Mouse (Mus musculus): ENCODE results near the gene Olfr1025-ps1. TPM values are rescaled to one million over a fixed set of nuclear protein-coding genes. Genes with fewer than 3 reads are reported as not detected.

The Olfr1025-ps1 gene
- not detected in 2 replicates for polyA plus RNA-seq (2012)

GRCm38 (mm10) chr2:85914893-85915292, at the start of gene Olfr1025-ps1:
Olfr1025-ps1 (plus strand) TSS chr2:85915193.
- no peak for TF ChIP-seq GATA1 (IDR thresholded peaks at IDR 0.05; ENCODE audit: low read length)

GRCm38 (mm10) chr2:85868294-85868693, 46.7 kb upstream of the Olfr1025-ps1 start, which contains the start of gene Olfr1022:
Olfr1022 (plus strand) TSS chr2:85868594.
- TF ChIP-seq GATA1 (IDR thresholded peaks at IDR 0.05; ENCODE audit: low read length) = no peak

- no peak for TF ChIP-seq GATA1 (IDR thresholded peaks at IDR 0.05; ENCODE audit: low read length)
Measured at GRCm38 (mm10) chr2:85885340-85885739, 29.7 kb upstream of the Olfr1025-ps1 start, which contains the start of gene Olfr1023. Olfr1023 (plus strand) TSS chr2:85885640.

GRCm38 (mm10) chr2:85904952-85905351, 10.0 kb upstream of the Olfr1025-ps1 start, which contains the start of gene Olfr1024:
Olfr1024 (minus strand) TSS chr2:85905052.
- no peak for TF ChIP-seq GATA1 (IDR thresholded peaks at IDR 0.05; ENCODE audit: low read length)

- no peak for TF ChIP-seq GATA1 (IDR thresholded peaks at IDR 0.05; ENCODE audit: low read length)
Measured at GRCm38 (mm10) chr2:85913197-85913596, 1.8 kb upstream of the Olfr1025-ps1 start.

- TF ChIP-seq GATA1 (IDR thresholded peaks at IDR 0.05; ENCODE audit: low read length) = no peak
Measured at GRCm38 (mm10) chr2:85921258-85921657, 6.3 kb downstream of the Olfr1025-ps1 start, which contains the start of gene Olfr1026. Olfr1026 (plus strand) TSS chr2:85921558.

GRCm38 (mm10) chr2:85950137-85950536, 35.1 kb downstream of the Olfr1025-ps1 start, which contains the start of gene Olfr1028:
Olfr1028 (plus strand) TSS chr2:85950437.
- TF ChIP-seq GATA1 (IDR thresholded peaks at IDR 0.05; ENCODE audit: low read length) = no peak

Other genes with a start within 250 kb of the Olfr1025-ps1 start
- not detected in 2 replicates for gene Olfr1006, start 236.4 kb upstream of the Olfr1025-ps1 start, polyA plus RNA-seq (2012)
- not detected in 2 replicates for gene Olfr1008, start 225.8 kb upstream of the Olfr1025-ps1 start, polyA plus RNA-seq (2012)
- gene Olfr1009, start 199.8 kb upstream of the Olfr1025-ps1 start, polyA plus RNA-seq (2012) = not detected in 2 replicates
- not detected in 2 replicates for gene Olfr1012, start 152.4 kb upstream of the Olfr1025-ps1 start, polyA plus RNA-seq (2012)
- not detected in 2 replicates for gene Olfr1013, start 148.1 kb upstream of the Olfr1025-ps1 start, polyA plus RNA-seq (2012)
- not detected in 2 replicates for gene Olfr1014, start 142.5 kb upstream of the Olfr1025-ps1 start, polyA plus RNA-seq (2012)
- not detected in 2 replicates for gene Olfr1015, start 133.2 kb upstream of the Olfr1025-ps1 start, polyA plus RNA-seq (2012)
- not detected in 2 replicates for gene Olfr1016, start 112.6 kb upstream of the Olfr1025-ps1 start, polyA plus RNA-seq (2012)
- gene Olfr1018, start 96.7 kb upstream of the Olfr1025-ps1 start, polyA plus RNA-seq (2012) = not detected in 2 replicates
- gene Olfr1019, start 69.7 kb upstream of the Olfr1025-ps1 start, polyA plus RNA-seq (2012) = not detected in 2 replicates
- not detected in 2 replicates for gene Olfr1020, start 68.2 kb upstream of the Olfr1025-ps1 start, polyA plus RNA-seq (2012)
- gene Olfr1022, start 46.6 kb upstream of the Olfr1025-ps1 start, polyA plus RNA-seq (2012) = not detected in 2 replicates
- gene Olfr1023, start 29.6 kb upstream of the Olfr1025-ps1 start, polyA plus RNA-seq (2012) = not detected in 2 replicates
- gene Olfr1024, start 10.1 kb upstream of the Olfr1025-ps1 start, polyA plus RNA-seq (2012) = not detected in 2 replicates
- gene Olfr1026, start 6.4 kb downstream of the Olfr1025-ps1 start, polyA plus RNA-seq (2012) = not detected in 2 replicates
- gene Olfr1028, start 35.2 kb downstream of the Olfr1025-ps1 start, polyA plus RNA-seq (2012) = not detected in 2 replicates
- gene Olfr1029, start 58.7 kb downstream of the Olfr1025-ps1 start, polyA plus RNA-seq (2012) = not detected in 2 replicates
- gene Olfr1030, start 64.1 kb downstream of the Olfr1025-ps1 start, polyA plus RNA-seq (2012) = not detected in 2 replicates
- gene Olfr1031, start 75.1 kb downstream of the Olfr1025-ps1 start, polyA plus RNA-seq (2012) = not detected in 2 replicates
- not detected in 2 replicates for gene Olfr1032, start 90.3 kb downstream of the Olfr1025-ps1 start, polyA plus RNA-seq (2012)
- gene Olfr1033, start 105.4 kb downstream of the Olfr1025-ps1 start, polyA plus RNA-seq (2012) = not detected in 2 replicates
- gene Olfr1034, start 130.7 kb downstream of the Olfr1025-ps1 start, polyA plus RNA-seq (2012) = not detected in 2 replicates
- gene Olfr1036, start 158.8 kb downstream of the Olfr1025-ps1 start, polyA plus RNA-seq (2012) = not detected in 2 replicates
- not detected in 2 replicates for gene Olfr1037, start 172.2 kb downstream of the Olfr1025-ps1 start, polyA plus RNA-seq (2012)
- gene Olfr1039, start 220.7 kb downstream of the Olfr1025-ps1 start, polyA plus RNA-seq (2012) = not detected in 2 replicates
- gene Olfr1040, start 231.5 kb downstream of the Olfr1025-ps1 start, polyA plus RNA-seq (2012) = not detected in 2 replicates
- gene Olfr1042, start 246.6 kb downstream of the Olfr1025-ps1 start, polyA plus RNA-seq (2012) = not detected in 2 replicates

Measured in G1E-ER4 (cell line).